Mouse (Mus musculus): ENCODE results near the gene Icam5. TPM values are rescaled to one million over a fixed set of nuclear protein-coding genes. Genes with fewer than 3 reads are reported as not detected.

Icam5 gene
- not detected for polyA plus RNA-seq (2014; fragmentation: Illumina TruSeq; extraction: RNeasy Lipid Tissue Mini Kit (QIAGEN cat#74804); ENCODE audit: low replicate concordance)

DNA sequence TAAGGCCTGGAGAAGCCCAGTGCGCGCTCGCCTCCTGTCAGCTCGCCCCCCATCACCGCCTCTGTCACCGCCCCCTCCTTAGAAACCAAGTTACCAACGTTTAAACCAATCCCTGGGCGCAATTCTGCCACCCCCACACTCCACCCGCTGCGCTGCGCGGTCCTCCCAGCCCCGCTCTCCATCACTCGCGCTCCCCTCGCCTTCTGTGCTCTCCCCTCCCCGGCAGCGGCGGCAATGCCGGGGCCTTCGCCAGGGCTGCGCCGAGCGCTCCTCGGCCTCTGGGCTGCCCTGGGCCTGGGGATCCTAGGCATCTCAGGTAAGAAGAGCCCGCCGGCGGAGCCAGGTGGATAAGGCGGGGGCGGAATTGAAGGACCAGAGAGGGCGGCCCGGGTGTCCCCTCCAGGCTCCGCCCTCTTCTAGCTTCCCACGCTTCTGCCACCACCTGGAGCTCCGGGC lies at the start of gene Icam5:
TSS of gene Icam5 (plus strand) at position 178 of the 456 bp plus-strand sequence.

DNA sequence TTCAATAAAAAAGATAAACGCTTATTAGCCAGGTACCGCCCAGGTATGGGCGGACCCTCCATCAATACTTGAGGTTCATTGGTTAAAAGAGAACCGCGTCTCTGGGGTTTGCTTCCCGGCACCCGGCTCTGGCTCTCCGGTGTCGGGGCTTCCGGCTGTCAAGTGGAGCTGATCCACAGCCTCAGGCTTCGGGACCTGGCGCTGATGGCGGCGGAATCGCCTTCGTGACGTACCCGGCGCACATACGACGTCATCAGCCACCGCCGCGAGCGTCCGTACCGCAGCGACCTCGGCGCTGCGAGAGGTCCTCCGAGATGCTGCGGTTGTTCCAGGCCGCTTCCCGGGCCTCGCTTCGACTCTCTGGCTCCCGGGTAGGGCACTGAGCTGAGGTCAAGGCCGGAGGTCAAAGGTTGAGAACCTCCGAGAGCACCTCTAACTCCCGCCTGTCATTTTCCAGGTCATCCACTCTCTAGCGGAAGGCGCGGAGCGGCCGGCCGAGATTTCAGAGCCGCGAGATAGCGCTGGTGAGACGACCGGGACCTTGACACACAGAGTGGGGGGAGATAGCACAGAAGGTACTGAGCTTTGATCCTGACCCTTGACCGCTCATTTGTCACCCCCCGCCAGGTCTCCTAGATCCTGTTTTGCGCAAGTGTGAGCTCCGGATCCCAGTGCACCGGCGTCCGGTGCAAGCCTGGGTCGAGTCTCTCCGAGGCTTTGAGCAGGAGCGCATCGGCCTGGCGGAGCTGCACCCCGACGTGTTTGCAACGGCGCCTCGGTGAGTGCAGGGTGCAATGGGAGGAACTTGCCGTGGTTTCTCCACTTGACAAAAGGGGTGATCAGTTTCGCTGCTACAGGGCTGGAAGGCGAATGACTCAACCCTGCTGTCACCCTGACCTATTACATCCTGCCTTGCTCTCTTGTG lies 29.0 kb upstream of the Icam5 start, which contains the start of gene Mrpl4:
TSS of gene Mrpl4 (plus strand) at position 112 of the 925 bp plus-strand sequence.

DNA sequence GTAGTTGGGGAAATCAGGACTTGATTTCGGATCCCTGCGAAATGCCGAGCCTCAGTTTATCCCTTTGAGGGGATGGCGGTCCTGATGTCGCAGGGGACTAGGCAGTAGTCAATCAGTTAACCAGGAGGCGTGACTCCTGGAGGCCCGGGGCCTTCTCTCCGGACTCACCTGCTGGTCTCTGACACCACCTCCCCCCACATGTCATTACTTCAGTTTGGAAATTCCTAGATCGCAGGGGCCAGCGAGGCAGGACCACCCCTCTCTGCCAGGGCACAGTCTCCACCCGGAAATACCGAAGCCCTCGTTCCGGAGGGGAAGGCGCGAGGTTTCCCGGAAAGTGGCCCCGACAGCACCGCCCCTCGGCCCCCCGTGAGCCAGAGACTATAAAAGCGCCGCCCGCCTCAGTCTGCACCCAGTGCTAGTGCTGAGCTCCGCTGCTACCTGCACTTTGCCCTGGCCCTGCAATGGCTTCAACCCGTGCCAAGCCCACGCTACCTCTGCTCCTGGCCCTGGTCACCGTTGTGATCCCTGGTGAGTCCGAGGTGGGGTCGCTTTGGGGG lies 16.2 kb upstream of the Icam5 start, which contains the start of gene Icam1:
TSS of gene Icam1 (plus strand) at position 415 of the 560 bp plus-strand sequence.

DNA sequence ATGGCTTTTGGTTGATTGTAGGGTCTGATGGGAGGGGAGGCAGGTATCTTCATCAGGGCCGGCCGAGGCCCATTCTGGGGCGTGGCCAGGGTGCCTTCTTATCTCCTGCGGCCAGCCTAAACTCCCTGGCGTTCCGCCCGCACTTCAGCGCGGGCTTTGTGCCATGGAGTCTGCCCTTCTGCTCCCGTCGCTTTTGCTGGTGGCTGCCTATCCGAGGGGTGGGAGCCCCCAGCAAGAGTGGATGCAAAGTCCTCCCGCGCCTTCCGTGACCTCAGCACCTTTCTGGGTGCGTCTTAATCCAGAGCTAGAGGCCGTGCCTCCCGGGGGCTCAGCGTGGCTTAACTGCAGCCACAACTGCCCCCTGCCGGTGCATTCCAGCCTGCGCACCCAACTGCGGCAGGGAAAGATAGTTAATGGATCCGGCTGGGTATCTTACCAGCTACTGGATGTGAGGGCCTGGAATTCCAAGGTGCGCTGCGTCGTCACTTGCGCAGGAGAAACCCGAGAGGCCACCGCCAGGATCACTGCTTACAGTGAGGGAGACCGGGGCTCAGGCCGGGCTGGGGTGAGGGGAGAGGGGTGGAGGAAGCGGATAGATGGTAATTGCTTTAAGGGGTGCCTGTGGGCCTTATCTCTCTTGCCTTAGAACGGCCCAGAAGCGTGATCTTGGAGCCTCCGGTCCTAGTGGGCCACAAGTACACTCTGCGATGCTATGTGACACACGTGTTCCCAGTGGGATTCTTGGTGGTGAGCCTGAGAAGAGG lies 2.4 kb upstream of the Icam5 start, which contains the start of gene Icam4:
TSS of gene Icam4 (plus strand) at position 83 of the 764 bp plus-strand sequence.

DNA sequence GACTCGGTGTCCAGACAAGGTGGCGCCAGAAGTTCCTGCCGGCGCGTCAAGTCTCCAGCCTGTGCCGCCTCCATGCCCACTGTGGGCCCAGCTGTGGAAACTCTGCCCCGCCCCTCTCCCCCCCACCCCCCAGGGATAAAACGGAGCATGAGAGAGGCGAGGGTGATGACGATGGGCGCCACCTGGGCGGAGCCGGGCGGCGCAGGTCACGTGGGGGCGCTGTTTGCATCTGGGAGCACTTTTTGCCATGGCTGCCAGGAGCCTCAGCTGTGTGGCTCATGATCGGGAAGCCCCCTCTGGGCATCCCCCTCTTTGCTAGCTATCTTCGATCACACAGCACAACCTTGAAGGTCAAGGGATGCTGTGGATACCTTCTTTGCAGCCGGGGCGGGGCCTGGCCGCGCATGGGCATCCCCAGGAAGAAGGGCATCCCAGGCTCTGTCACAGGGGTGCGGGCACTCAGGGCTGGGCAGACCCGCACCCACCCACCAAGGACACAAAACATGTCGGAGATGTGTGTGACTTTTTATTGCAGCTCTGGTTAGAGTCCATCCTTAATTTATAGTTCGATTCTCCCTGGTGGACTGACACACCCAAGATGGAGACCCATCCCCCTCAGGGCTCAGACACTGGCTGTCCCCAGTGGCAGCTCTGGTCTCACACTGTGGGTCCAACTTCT lies 35.3 kb downstream of the Icam5 start, which contains the start of gene Zglp1:
TSS of gene Zglp1 (minus strand) at position 88 of the 679 bp plus-strand sequence.

DNA sequence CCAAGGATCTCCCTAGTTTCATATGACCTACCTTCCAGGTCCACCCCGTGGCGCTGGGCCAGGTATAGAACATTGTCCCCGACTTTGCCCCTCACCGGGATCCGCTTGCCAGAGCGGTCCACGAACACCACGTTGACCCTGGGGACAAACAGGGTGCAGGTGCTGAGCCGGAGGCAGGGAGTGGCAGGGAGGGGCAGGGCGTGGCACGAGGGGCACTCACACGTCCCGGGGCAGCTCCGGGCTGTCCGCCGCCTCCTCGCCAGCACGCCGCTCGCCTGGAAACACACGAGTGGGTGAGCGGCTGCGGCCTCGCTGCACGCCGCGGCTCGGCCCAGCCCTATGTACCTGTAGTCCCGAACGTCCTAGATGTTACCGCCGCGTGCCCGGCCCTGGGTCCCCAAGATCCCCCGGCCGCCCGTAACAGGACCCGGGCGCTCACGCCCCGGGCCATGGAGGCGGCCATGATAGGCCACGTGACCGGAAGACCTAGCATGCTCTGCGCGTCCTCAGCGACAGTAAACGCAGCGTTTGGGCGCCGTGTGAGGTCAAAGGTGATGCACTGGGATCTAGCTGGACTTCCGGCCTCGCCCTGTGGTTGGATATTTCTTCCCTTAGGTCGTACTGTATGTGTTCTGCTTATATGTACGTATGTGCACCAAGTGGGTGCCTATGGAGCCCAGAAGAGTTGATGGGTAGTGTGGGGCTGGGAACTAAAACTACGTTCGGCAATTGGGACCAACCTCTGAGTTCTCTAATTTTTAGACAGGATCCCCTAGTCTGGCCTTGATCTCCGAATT lies 41.4 kb downstream of the Icam5 start, which contains the start of the genes Gm49373 and Fdx1l:
TSS of gene Gm49373 (minus strand) at position 53 of the 797 bp plus-strand sequence.
TSS of gene Fdx1l (minus strand) at position 571 of the 797 bp plus-strand sequence.

Other genes starting within 250 kb of the Icam5 start
- 0.15 TPM for gene Col5a3, start 217.0 kb upstream of the Icam5 start, polyA plus RNA-seq (2014; fragmentation: Illumina TruSeq; extraction: RNeasy Lipid Tissue Mini Kit (QIAGEN cat#74804); ENCODE audit: low replicate concordance)
- not detected for gene Rdh8, start 213.6 kb upstream of the Icam5 start, polyA plus RNA-seq (2014; fragmentation: Illumina TruSeq; extraction: RNeasy Lipid Tissue Mini Kit (QIAGEN cat#74804); ENCODE audit: low replicate concordance)
- 3.6 TPM for gene A230050P20Rik, start 163.4 kb upstream of the Icam5 start, polyA plus RNA-seq (2014; fragmentation: Illumina TruSeq; extraction: RNeasy Lipid Tissue Mini Kit (QIAGEN cat#74804); ENCODE audit: low replicate concordance)
- gene Angptl6, start 152.3 kb upstream of the Icam5 start, polyA plus RNA-seq (2014; fragmentation: Illumina TruSeq; extraction: RNeasy Lipid Tissue Mini Kit (QIAGEN cat#74804); ENCODE audit: low replicate concordance): not detected
- 0.48 TPM for gene Ppan, start 143.9 kb upstream of the Icam5 start, polyA plus RNA-seq (2014; fragmentation: Illumina TruSeq; extraction: RNeasy Lipid Tissue Mini Kit (QIAGEN cat#74804); ENCODE audit: low replicate concordance)
- gene Eif3g, start 133.4 kb upstream of the Icam5 start, polyA plus RNA-seq (2014; fragmentation: Illumina TruSeq; extraction: RNeasy Lipid Tissue Mini Kit (QIAGEN cat#74804); ENCODE audit: low replicate concordance): 8.9 TPM
- 5.3 TPM for gene Dnmt1, start 72.2 kb upstream of the Icam5 start, polyA plus RNA-seq (2014; fragmentation: Illumina TruSeq; extraction: RNeasy Lipid Tissue Mini Kit (QIAGEN cat#74804); ENCODE audit: low replicate concordance)
- gene S1pr2, start 55.3 kb upstream of the Icam5 start, polyA plus RNA-seq (2014; fragmentation: Illumina TruSeq; extraction: RNeasy Lipid Tissue Mini Kit (QIAGEN cat#74804); ENCODE audit: low replicate concordance): 0.07 TPM
- gene Mrpl4, start 29.3 kb upstream of the Icam5 start, polyA plus RNA-seq (2014; fragmentation: Illumina TruSeq; extraction: RNeasy Lipid Tissue Mini Kit (QIAGEN cat#74804); ENCODE audit: low replicate concordance): 1.6 TPM
- gene Icam1, start 16.1 kb upstream of the Icam5 start, polyA plus RNA-seq (2014; fragmentation: Illumina TruSeq; extraction: RNeasy Lipid Tissue Mini Kit (QIAGEN cat#74804); ENCODE audit: low replicate concordance): 2.1 TPM
- gene Icam4, start 2.7 kb upstream of the Icam5 start, polyA plus RNA-seq (2014; fragmentation: Illumina TruSeq; extraction: RNeasy Lipid Tissue Mini Kit (QIAGEN cat#74804); ENCODE audit: low replicate concordance): not detected
- gene Zglp1, start 35.0 kb downstream of the Icam5 start, polyA plus RNA-seq (2014; fragmentation: Illumina TruSeq; extraction: RNeasy Lipid Tissue Mini Kit (QIAGEN cat#74804); ENCODE audit: low replicate concordance): not detected
- 0.22 TPM for gene Gm49373, start 41.0 kb downstream of the Icam5 start, polyA plus RNA-seq (2014; fragmentation: Illumina TruSeq; extraction: RNeasy Lipid Tissue Mini Kit (QIAGEN cat#74804); ENCODE audit: low replicate concordance)
- gene Fdx1l, start 41.5 kb downstream of the Icam5 start, polyA plus RNA-seq (2014; fragmentation: Illumina TruSeq; extraction: RNeasy Lipid Tissue Mini Kit (QIAGEN cat#74804); ENCODE audit: low replicate concordance): not detected
- 1.3 TPM for gene Gm38431, start 59.9 kb downstream of the Icam5 start, polyA plus RNA-seq (2014; fragmentation: Illumina TruSeq; extraction: RNeasy Lipid Tissue Mini Kit (QIAGEN cat#74804); ENCODE audit: low replicate concordance)
- 10.2 TPM for gene Raver1, start 59.9 kb downstream of the Icam5 start, polyA plus RNA-seq (2014; fragmentation: Illumina TruSeq; extraction: RNeasy Lipid Tissue Mini Kit (QIAGEN cat#74804); ENCODE audit: low replicate concordance)
- 2.3 TPM for gene Tyk2, start 99.2 kb downstream of the Icam5 start, polyA plus RNA-seq (2014; fragmentation: Illumina TruSeq; extraction: RNeasy Lipid Tissue Mini Kit (QIAGEN cat#74804); ENCODE audit: low replicate concordance)
- 1.6 TPM for gene Cdc37, start 117.9 kb downstream of the Icam5 start, polyA plus RNA-seq (2014; fragmentation: Illumina TruSeq; extraction: RNeasy Lipid Tissue Mini Kit (QIAGEN cat#74804); ENCODE audit: low replicate concordance)
- 0.48 TPM for gene Pde4a, start 133.6 kb downstream of the Icam5 start, polyA plus RNA-seq (2014; fragmentation: Illumina TruSeq; extraction: RNeasy Lipid Tissue Mini Kit (QIAGEN cat#74804); ENCODE audit: low replicate concordance)
- gene Keap1, start 207.3 kb downstream of the Icam5 start, polyA plus RNA-seq (2014; fragmentation: Illumina TruSeq; extraction: RNeasy Lipid Tissue Mini Kit (QIAGEN cat#74804); ENCODE audit: low replicate concordance): 5.1 TPM
- not detected for gene S1pr5, start 216.4 kb downstream of the Icam5 start, polyA plus RNA-seq (2014; fragmentation: Illumina TruSeq; extraction: RNeasy Lipid Tissue Mini Kit (QIAGEN cat#74804); ENCODE audit: low replicate concordance)
- 1.1 TPM for gene Atg4d, start 233.2 kb downstream of the Icam5 start, polyA plus RNA-seq (2014; fragmentation: Illumina TruSeq; extraction: RNeasy Lipid Tissue Mini Kit (QIAGEN cat#74804); ENCODE audit: low replicate concordance)

Measured in small intestine, adult 10 weeks (tissue).